Mouse (Mus musculus) embryonic fibroblast, embryonic 13.5 days (primary cell): Measurements from ENCODE around the gene Cdr2l. TPM values are rescaled to one million over a fixed set of nuclear protein-coding genes. Genes with fewer than 3 reads are reported as not detected.
A peak's percentile ranks its signal among the peaks of the same experiment; 100 is the strongest.
"Not testable (repeated sequence)": the region's sequence is repeated elsewhere in the genome, so short reads cannot be mapped to it uniquely, and the experiment has no call there.

Source experiments
- H3K27ac ChIP-seq: 2 replicates; pipeline ENCODE4 v1.5.1; 2012; ENCODE audit warnings: low read length, control low read depth, inconsistent platforms; ENCODE audit not compliant: insufficient read depth
- H3K4me1 ChIP-seq: 2 replicates; pipeline ENCODE4 v1.6.1; 2011; ENCODE audit warnings: low read length; ENCODE audit not compliant: control insufficient read depth, insufficient read depth
- H3K4me3 ChIP-seq: 2 replicates; pipeline ENCODE4 v1.5.1; 2011; ENCODE audit warnings: mild to moderate bottlenecking, control low read depth, low read length; ENCODE audit not compliant: insufficient read depth
- CTCF ChIP-seq: IDR thresholded peaks from 2 replicates; pipeline ENCODE4 v1.5.1; 2011; ENCODE audit warnings: mild to moderate bottlenecking, control low read depth, low read length, moderate library complexity, borderline replicate concordance; ENCODE audit not compliant: insufficient read depth
- POLR2A ChIP-seq: IDR thresholded peaks from 2 replicates; pipeline ENCODE4 v1.6.1; 2011; ENCODE audit warnings: low read depth, mild to moderate bottlenecking, control low read depth, low read length, moderate library complexity
- polyA plus RNA-seq: library from polyadenylated mRNA; stranded (reverse); fragments of >200 nt; gene quantifications from 2 replicates; pipeline ENCODE4 v1.2.4, GENCODE M21; 2011; ENCODE audit warnings: low read depth; ENCODE audit not compliant: missing spikeins, insufficient read length

Cdr2l gene
- polyA plus RNA-seq, 1 experiment: 24.2 TPM

- Histone ChIP-seq H3K27ac (peak overlapping the region; percentile 14), H3K4me1 (peaks cover 21% of the 10 kb centered on the region), H3K4me3 (peak overlapping the region; percentile 73)
- TF ChIP-seq POLR2A: peak; percentile 27; the same call in 1 of the 2 replicates
- no peak for TF ChIP-seq CTCF
Observed at GRCm38 (mm10) chr11:115382891-115383290, 1.2 kb downstream of the Cdr2l start.

- Histone ChIP-seq H3K4me3 (peak overlapping the region; percentile 73), H3K27ac (peak overlapping the region; percentile 14), H3K4me1 (peaks cover 21% of the 10 kb centered on the region)
- no peak for TF ChIP-seq CTCF
- no peak for TF ChIP-seq POLR2A
Observed at GRCm38 (mm10) chr11:115383701-115384474, 2.2 kb downstream of the Cdr2l start.

GRCm38 (mm10) chr11:115384587-115384986 is 2.9 kb downstream of the Cdr2l start:
- no peak for TF ChIP-seq CTCF
- no peak for TF ChIP-seq POLR2A
- Histone ChIP-seq H3K4me3 (no peak overlapping the region), H3K4me1 (peaks cover 21% of the 10 kb centered on the region), H3K27ac (no peak overlapping the region)

GRCm38 (mm10) chr11:115386859-115387258 is 5.1 kb downstream of the Cdr2l start:
- not testable (repeated sequence) for H3K4me3 ChIP-seq, H3K27ac ChIP-seq
- H3K4me1 ChIP-seq: peaks cover 21% of the 10 kb centered on the region

GRCm38 (mm10) chr11:115391358-115391757 is 9.6 kb downstream of the Cdr2l start:
- Histone ChIP-seq H3K27ac (no peak overlapping the region), H3K4me3 (no peak overlapping the region), H3K4me1 (no peaks in the 10 kb centered on the region)
- no peak for TF ChIP-seq POLR2A

- Histone ChIP-seq H3K4me1 (no peaks in the 10 kb centered on the region), H3K4me3 (no peak overlapping the region), H3K27ac (no peak overlapping the region)
- TF ChIP-seq CTCF (no peak), POLR2A (no peak)
Observed at GRCm38 (mm10) chr11:115393721-115394325, 12.1 kb downstream of the Cdr2l start.

- Histone ChIP-seq H3K27ac (no peak overlapping the region), H3K4me3 (no peak overlapping the region), H3K4me1 (no peaks in the 10 kb centered on the region)
- TF ChIP-seq CTCF (no peak), POLR2A (no peak)
Observed at GRCm38 (mm10) chr11:115398085-115398484, 16.4 kb downstream of the Cdr2l start.

- no peak overlapping the region for H3K27ac ChIP-seq
- no peak for TF ChIP-seq POLR2A
- no peak for TF ChIP-seq CTCF
- H3K4me1 ChIP-seq: 0 out of 2 replicates have a peak, but pooled peaks cover 2% of the 10 kb centered on the region
- no peak overlapping the region for H3K4me3 ChIP-seq
Observed at GRCm38 (mm10) chr11:115400126-115400525, 18.4 kb downstream of the Cdr2l start.

- no peak for TF ChIP-seq POLR2A
- no peak for TF ChIP-seq CTCF
- Histone ChIP-seq H3K27ac (no peak overlapping the region), H3K4me1 (0 out of 2 replicates have a peak, but pooled peaks cover 2% of the 10 kb centered on the region), H3K4me3 (no peak overlapping the region)
Observed at GRCm38 (mm10) chr11:115400630-115401391, 19.1 kb downstream of the Cdr2l start.
